Mouse (Mus musculus) lung, embryonic 14.5 days (tissue): ENCODE measurements around the gene Grifin. TPM values are rescaled to one million over a fixed set of nuclear protein-coding genes. Genes with fewer than 3 reads are reported as not detected.

Source experiments
- ATAC-seq: fragments of 200-750 bp; cut with Nextera tagmentation; 2 replicates; pipeline ENCODE4 v1.8.0; 2017; ENCODE audit warnings: mild to moderate bottlenecking, moderate TSS enrichment, moderate library complexity; ENCODE audit not compliant: insufficient read depth
- DNase-seq: peaks from one replicate; pipeline ENCODE4 v3.0.0-alpha.2; 2015
- H3K27ac ChIP-seq: fragments of 300-500 bp; sonication (generic); 2 replicates; pipeline ENCODE4 v1.5.1; 2014; ENCODE audit warnings: low read depth, mild to moderate bottlenecking, moderate library complexity
- H3K27me3 ChIP-seq: fragments of 300-500 bp; sonication (generic); 2 replicates; pipeline ENCODE4 v1.6.1; 2014; ENCODE audit warnings: low read length, control low read depth; ENCODE audit not compliant: insufficient read depth
- H3K36me3 ChIP-seq: fragments of 300-500 bp; sonication (generic); 2 replicates; pipeline ENCODE4 v1.6.1; 2014; ENCODE audit warnings: control low read depth; ENCODE audit not compliant: insufficient read depth
- H3K4me1 ChIP-seq: fragments of 300-500 bp; sonication (generic); 2 replicates; pipeline ENCODE4 v1.6.1; 2014; ENCODE audit warnings: antibody characterized with exemption, control low read depth; ENCODE audit not compliant: insufficient read depth
- H3K4me2 ChIP-seq: fragments of 300-500 bp; sonication (generic); 2 replicates; pipeline ENCODE4 v1.6.1; 2014; ENCODE audit warnings: mild to moderate bottlenecking
- H3K4me3 ChIP-seq: fragments of 300-500 bp; sonication (generic); 2 replicates; pipeline ENCODE4 v1.5.1; 2014; ENCODE audit warnings: low read depth, low read length
- H3K9ac ChIP-seq: fragments of 300-500 bp; sonication (generic); 2 replicates; pipeline ENCODE4 v1.6.1; 2014
- H3K9me3 ChIP-seq: fragments of 300-500 bp; sonication (generic); 2 replicates; pipeline ENCODE4 v1.6.1; 2016; ENCODE audit warnings: low read depth, low read length, control low read depth
- CTCF ChIP-seq: IDR thresholded peaks from 2 replicates; pipeline ENCODE4 v1.5.1; 2016; ENCODE audit warnings: antibody characterized with exemption, low read depth
- WGBS: fragments of 180-500 bp; shearing (Covaris S2); extraction: QIAGEN DNeasy Blood & Tissue Kit; methylation state at CpG from one replicate; pipeline ENCODE4 v1.1.7; 2014; 5-methylcytosine and 5-hydroxymethylcytosine counted together
- polyA plus RNA-seq: library from polyadenylated mRNA; unstranded; fragments of >200 nt; fragmentation: Nextera tagmentation; extraction: Ambion mirVana; gene quantifications from 2 replicates; pipeline ENCODE4 v1.2.1, GENCODE M21; 2014

The Grifin gene
- polyA plus RNA-seq, 1 experiment from 2014 or later, result not detected

- H3K36me3 ChIP-seq, result no peaks in the 10 kb centered on the region
- TF ChIP-seq CTCF, result no peak
- no peaks in the 10 kb centered on the region for H3K9me3 ChIP-seq
- no peak overlapping the region for H3K4me2 ChIP-seq
- H3K27me3 ChIP-seq, result no peaks in the 10 kb centered on the region
- ATAC-seq (no peak), DNase-seq (no peak)
- H3K27ac ChIP-seq, result no peak overlapping the region
- no peaks in the 10 kb centered on the region for H3K4me1 ChIP-seq
- 36% methylated on average over 5 of the region's 5 CpGs for WGBS
- no peak overlapping the region for H3K4me3 ChIP-seq
- H3K9ac ChIP-seq, result no peak overlapping the region
Measured at GRCm38 (mm10) chr5:140575381-140575866, 10.6 kb upstream of the Grifin start.

- ATAC-seq, result no peak
- WGBS, result 55% methylated on average over 6 of the region's 6 CpGs
- H3K4me1 ChIP-seq, result peaks cover 6% of the 10 kb centered on the region
- no peak overlapping the region for H3K4me3 ChIP-seq
- no peaks in the 10 kb centered on the region for H3K27me3 ChIP-seq
- no peak overlapping the region for H3K9ac ChIP-seq
- H3K9me3 ChIP-seq, result no peaks in the 10 kb centered on the region
- H3K27ac ChIP-seq, result no peak overlapping the region
- no peak overlapping the region for H3K4me2 ChIP-seq
- no peaks in the 10 kb centered on the region for H3K36me3 ChIP-seq
- TF ChIP-seq CTCF, result no peak
- no peak for DNase-seq
Measured at GRCm38 (mm10) chr5:140572611-140573010, 7.7 kb upstream of the Grifin start.

GRCm38 (mm10) chr5:140571673-140572072 is 6.8 kb upstream of the Grifin start:
- WGBS, result 57% methylated on average over 10 of the region's 10 CpGs
- peaks cover 9% of the 10 kb centered on the region for H3K4me1 ChIP-seq
- no peak for TF ChIP-seq CTCF
- H3K4me2 ChIP-seq, result no peak overlapping the region
- H3K4me3 ChIP-seq, result no peak overlapping the region
- H3K9me3 ChIP-seq, result no peaks in the 10 kb centered on the region
- DNase-seq (no peak), ATAC-seq (no peak)
- H3K27me3 ChIP-seq, result no peaks in the 10 kb centered on the region
- no peak overlapping the region for H3K27ac ChIP-seq
- no peak overlapping the region for H3K9ac ChIP-seq
- no peaks in the 10 kb centered on the region for H3K36me3 ChIP-seq

- ATAC-seq, result no peak
- DNase-seq, result no peak
- Histone ChIP-seq H3K4me1 (peaks cover 9% of the 10 kb centered on the region), H3K4me3 (no peak overlapping the region), H3K9ac (no peak overlapping the region), H3K4me2 (no peak overlapping the region), H3K9me3 (no peaks in the 10 kb centered on the region), H3K27ac (no peak overlapping the region), H3K27me3 (no peaks in the 10 kb centered on the region), H3K36me3 (no peaks in the 10 kb centered on the region)
- TF ChIP-seq CTCF, result no peak
- 62% methylated on average over 4 of the region's 4 CpGs for WGBS
Measured at GRCm38 (mm10) chr5:140571201-140571600, 6.3 kb upstream of the Grifin start.

- Histone ChIP-seq H3K36me3 (no peaks in the 10 kb centered on the region), H3K27me3 (no peaks in the 10 kb centered on the region), H3K9me3 (no peaks in the 10 kb centered on the region), H3K27ac (no peak overlapping the region), H3K4me3 (no peak overlapping the region), H3K9ac (no peak overlapping the region), H3K4me1 (peaks cover 9% of the 10 kb centered on the region), H3K4me2 (no peak overlapping the region)
- no peak for DNase-seq
- no peak for ATAC-seq
- no peak for TF ChIP-seq CTCF
- 86% methylated on average over 13 of the region's 13 CpGs for WGBS
Measured at GRCm38 (mm10) chr5:140570223-140570870, 5.5 kb upstream of the Grifin start.

GRCm38 (mm10) chr5:140569032-140569595 is 4.2 kb upstream of the Grifin start:
- DNase-seq, result no peak
- no peak for ATAC-seq
- H3K27me3 ChIP-seq, result no peaks in the 10 kb centered on the region
- H3K36me3 ChIP-seq, result no peaks in the 10 kb centered on the region
- no peak overlapping the region for H3K4me2 ChIP-seq
- peaks cover 9% of the 10 kb centered on the region for H3K4me1 ChIP-seq
- WGBS, result 82% methylated on average over 16 of the region's 16 CpGs
- H3K27ac ChIP-seq, result no peak overlapping the region
- H3K4me3 ChIP-seq, result no peak overlapping the region
- H3K9ac ChIP-seq, result no peak overlapping the region
- TF ChIP-seq CTCF, result no peak
- H3K9me3 ChIP-seq, result no peaks in the 10 kb centered on the region

GRCm38 (mm10) chr5:140568321-140568970 is 3.6 kb upstream of the Grifin start:
- 47% methylated on average over 10 of the region's 10 CpGs for WGBS
- H3K27ac ChIP-seq, result no peak overlapping the region
- peak; percentile 22; the same call in 1 of the 2 replicates for ATAC-seq
- no peaks in the 10 kb centered on the region for H3K36me3 ChIP-seq
- H3K4me2 ChIP-seq, result peak overlapping the region; percentile 25; the same call in 1 of the 2 replicates
- no peak overlapping the region for H3K4me3 ChIP-seq
- H3K27me3 ChIP-seq, result no peaks in the 10 kb centered on the region
- H3K4me1 ChIP-seq, result peaks cover 9% of the 10 kb centered on the region
- peak; percentile 81 for DNase-seq
- TF ChIP-seq CTCF, result peak; percentile 88
- no peaks in the 10 kb centered on the region for H3K9me3 ChIP-seq
- H3K9ac ChIP-seq, result no peak overlapping the region
